9 mouse cellular contexts compared by ENCODE assay signal in genomic region chr3:100568443-100569390, GRCm38 (mm10).
DNase-seq lines count a peak whose midpoint lies in the region; ATAC-seq and TF ChIP-seq lines count a peak whose summit lies in the region.
"Had no signal": no experiment of that assay in that cellular context is flagged by ENCODE, and none has a peak within 500 bp of the region (broad histone marks: within the 10 kb centered on the region; RNA-seq: fewer than 3 reads in every experiment).

No protein-coding gene starts in this region.

- TF ChIP-seq POLR2A in cerebellum, adult 2 months (IDR thresholded peaks at IDR 0.05; ENCODE audit: borderline replicate concordance, insufficient read depth, low read length) = no peak

- WGBS in cerebellum, adult 2 months = 79% methylated on average over 13 of the region's 13 CpGs

- peak; percentile 65 to 83 for ATAC-seq in hematopoietic stem cell, adult 5-6 weeks (replicated peaks in 1 of 2; ENCODE audit: insufficient read depth in 1 of 2, low FRiP score in 2 of 2, low TSS enrichment in 1 of 2, low read depth in 1 of 2, poor library complexity in 2 of 2, severe bottlenecking in 2 of 2)

- DNase-seq in cerebellum, adult 2 months = no peak
- no peak for DNase-seq in cerebellum, adult 11-12 months
- peak; percentile 28 for DNase-seq in lung, postnatal 25 days (ENCODE audit: low spot score)
- no peak for DNase-seq in lung, postnatal 4 days
- DNase-seq in retina, embryonic 14.5 days (ENCODE audit: low spot score) = peak; percentile 37
- no peak for DNase-seq in urinary bladder, postnatal 10 days (ENCODE audit: low spot score)
- no peak for DNase-seq in urinary bladder, postnatal 25 days (ENCODE audit: low spot score)

- peak; percentile 25; the same call in 1 of the 2 replicates for TF ChIP-seq CTCF in cerebellum, adult 2 months (IDR thresholded peaks at IDR 0.05; ENCODE audit: borderline replicate concordance, insufficient read depth, low read depth, low read length)

- H3K27ac ChIP-seq in cerebellum, adult 2 months (ENCODE audit: insufficient read depth, low read length) = no peak overlapping the region
- H3K27ac ChIP-seq: embryonic facial prominence, embryonic 13.5 days had no signal

- no peaks in the 10 kb centered on the region for H3K27me3 ChIP-seq in cerebellum, adult 2 months (ENCODE audit: control insufficient read depth, insufficient read depth, low read length)
- H3K27me3 ChIP-seq: embryonic facial prominence, embryonic 13.5 days had no signal

- no peaks in the 10 kb centered on the region for H3K4me1 ChIP-seq in cerebellum, adult 2 months (ENCODE audit: control insufficient read depth, insufficient read depth, low read length)
- H3K4me1 ChIP-seq: embryonic facial prominence, embryonic 13.5 days had no signal

- no peak overlapping the region for H3K4me3 ChIP-seq in cerebellum, adult 2 months (replicated peaks; ENCODE audit: insufficient read depth, low read depth, low read length)
- H3K4me3 ChIP-seq: embryonic facial prominence, embryonic 13.5 days had no signal

Comparison
In these comparisons a context has a peak if more than half of its experiments do, and no peak if none do; other contexts are left out.
1. DNase-seq: peak in lung, postnatal 25 days (single experiment) and retina, embryonic 14.5 days (single experiment); none in cerebellum, adult 2 months (0 of 2), cerebellum, adult 11-12 months (single experiment), lung, postnatal 4 days (0 of 2), urinary bladder, postnatal 10 days (single experiment) and urinary bladder, postnatal 25 days (single experiment).